Mouse (Mus musculus) cerebellum, adult 9-10 months (tissue): ENCODE data around the gene Bmper.

Experiments used
- DNase-seq: peaks from one replicate; pipeline ENCODE4 v3.0.0; 2022

Bmper gene

DNA sequence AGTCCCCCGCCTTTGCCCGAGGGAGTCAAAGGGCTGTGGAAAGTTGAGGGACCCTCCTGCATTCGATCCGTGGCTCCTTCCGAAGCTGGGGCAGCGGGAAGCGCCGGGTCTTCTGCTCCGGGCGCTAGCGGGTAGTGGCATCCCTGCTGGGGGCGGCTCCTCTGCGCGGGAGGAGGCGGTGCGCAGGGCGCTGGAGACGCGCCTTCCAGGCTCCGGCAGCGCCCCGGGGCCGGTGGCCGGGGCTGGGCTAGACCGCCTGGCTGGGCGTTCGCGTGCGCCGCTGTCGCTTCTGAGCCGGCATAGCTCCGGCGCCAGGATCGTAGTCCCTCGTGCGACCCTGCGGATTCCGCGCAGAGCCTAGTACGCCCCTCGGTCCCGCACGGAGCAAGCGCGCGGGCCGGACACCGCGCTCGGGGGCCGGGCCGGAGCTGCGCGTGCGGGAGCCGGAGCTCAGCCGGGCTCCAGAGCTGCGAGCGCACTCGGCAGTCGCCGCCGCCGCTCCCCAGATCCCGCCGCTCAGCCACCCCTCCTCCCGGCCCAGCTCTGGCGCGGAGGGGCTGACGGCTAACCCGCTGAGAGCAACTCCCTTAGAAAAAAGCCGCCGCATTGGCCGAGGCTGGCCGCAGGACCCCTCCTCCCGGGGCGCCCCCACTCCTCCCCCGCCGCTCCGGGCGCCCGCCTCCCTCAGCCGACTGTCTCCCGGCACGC is at the start of gene Bmper:
Bmper (plus strand) TSS at position 236 of the 708 bp plus-strand sequence.
- DNase-seq = peak; percentile 19

GRCm38 (mm10) chr9:23177476-23177875 is 45.4 kb upstream of the Bmper start:
- DNase-seq = peak; percentile 4

DNA sequence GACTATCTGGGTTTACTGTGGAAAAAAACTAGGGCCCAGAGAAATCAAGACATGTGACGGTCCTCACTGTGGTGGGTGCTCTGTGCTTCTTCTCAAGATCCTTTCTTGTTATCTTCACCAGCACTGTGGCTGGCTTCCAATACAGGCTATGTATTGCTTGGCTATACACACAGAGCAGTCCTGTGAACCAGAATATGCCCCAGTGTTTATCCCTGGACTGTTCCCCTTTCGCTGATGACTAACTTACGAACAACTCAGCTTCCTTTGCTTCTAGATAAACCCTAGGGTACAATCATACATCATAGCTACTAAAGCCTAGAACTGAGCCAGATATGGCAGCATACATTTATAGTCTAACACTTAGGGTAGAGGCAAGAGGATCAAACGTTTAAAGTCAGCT is 35.7 kb upstream of the Bmper start:
- no peak for DNase-seq

DNA sequence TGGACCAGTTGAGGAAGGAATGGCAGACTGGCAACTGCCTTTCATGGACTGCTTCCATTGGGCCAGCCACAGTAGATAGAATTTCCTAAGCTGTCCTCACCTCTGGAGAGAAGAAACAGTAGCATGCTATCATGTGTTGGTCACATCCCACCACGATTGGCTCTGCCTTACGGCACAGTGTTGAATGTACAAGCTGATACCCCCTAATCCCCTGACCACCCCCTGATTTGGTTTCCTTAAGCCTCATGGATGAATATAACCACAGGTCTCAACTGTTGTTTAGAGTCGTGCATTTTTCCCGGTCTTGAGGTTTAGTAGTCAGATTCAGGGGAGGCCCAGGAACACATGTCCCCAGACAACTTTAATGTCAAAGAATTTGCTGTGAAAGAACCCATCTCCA is 34.7 kb upstream of the Bmper start:
- no peak for DNase-seq

DNA sequence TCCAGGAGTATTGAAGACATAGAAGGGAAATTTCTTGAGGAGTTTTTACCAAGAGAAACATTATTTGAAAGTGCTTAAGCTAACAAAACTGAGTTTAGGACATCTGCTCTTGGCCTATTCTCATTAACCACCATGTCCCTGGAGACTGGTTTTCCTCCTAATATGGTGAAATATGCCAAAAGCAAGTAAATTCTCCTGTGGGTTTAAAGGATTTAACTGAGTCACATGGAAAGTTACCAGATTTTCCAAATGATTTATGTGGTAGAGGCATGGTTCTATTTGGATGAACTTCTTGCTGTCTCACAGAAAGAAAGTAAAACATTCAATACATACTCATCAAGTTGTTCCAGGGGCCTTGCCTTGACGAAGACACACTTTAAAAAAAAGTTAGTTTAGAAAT is 31.9 kb upstream of the Bmper start:
- DNase-seq = no peak

- DNase-seq = no peak
These were observed 31.4 kb upstream of the Bmper start for GRCm38 (mm10) chr9:23191431-23191830.

DNA sequence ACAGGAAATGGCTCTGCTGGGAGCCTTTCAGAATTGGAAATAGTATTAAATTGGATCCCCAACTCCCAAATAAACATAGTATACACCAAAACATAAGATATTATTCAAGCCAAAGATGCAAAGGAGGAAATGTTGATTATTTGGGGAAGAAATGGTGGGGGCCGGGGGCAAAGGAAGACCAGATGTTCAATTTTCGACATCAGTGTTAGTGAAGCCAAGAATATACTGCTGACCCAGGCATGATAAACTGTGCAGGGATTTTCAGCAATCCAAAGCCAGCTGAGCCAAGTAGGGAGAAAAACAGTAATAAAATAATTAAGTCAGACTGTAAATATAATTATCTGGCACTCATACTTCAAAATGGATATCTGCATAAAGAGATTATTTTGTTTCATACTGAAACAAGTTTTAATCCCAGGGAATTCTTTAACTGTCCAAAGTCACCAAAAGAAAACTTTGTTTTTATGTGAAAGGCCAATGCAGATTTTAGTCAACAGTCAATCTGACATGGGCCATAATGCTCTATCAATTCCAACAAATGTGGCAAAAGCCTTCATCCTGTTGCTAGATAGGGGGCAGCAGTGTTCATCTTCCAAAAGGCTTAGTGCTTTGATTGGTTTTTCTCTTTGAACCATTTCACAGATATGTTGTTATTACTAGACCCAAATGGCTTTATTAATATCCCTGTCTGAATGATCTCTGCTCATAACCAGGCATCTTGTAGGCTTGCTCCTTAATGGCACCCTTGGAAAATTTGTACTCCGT is 30.1 kb upstream of the Bmper start:
- no peak for DNase-seq

DNA sequence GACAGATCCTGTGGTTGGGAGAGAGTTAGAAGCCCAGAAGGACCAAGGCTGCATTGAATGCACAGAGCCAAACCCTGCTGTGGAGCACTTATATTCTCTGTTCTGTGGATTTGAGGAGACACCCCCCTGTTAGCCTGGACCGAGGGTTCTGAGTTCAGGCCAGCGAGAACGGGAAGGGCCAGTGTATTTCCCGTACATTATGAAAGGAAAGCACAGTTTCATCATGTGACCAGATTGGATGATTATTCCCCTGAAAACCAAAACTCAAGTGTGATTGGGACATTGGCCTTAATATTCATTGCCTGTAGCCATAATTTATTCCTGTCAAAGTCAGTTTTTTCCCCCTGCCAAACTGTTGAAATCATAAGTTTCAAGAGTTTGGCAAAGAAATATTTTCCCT is 23.9 kb upstream of the Bmper start:
- no peak for DNase-seq

DNA sequence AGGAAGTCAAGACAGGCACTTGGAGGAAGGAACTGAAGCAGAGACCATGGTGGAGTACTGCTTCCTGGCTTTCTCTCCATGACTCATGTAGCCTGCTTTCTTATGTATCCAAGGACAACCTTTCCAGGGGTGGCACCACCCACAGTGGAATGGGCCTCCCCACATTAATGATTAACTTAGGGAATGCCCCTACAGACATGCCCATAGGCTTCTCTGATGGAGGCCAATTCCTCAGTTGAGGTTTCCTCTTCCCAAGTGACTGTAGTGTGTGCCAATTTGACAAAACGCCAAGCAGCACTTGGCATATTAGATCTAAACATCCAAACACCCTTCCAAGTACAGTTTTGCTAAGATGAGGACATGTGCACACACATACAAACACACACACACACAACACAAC is 23.0 kb upstream of the Bmper start:
- no peak for DNase-seq

DNA sequence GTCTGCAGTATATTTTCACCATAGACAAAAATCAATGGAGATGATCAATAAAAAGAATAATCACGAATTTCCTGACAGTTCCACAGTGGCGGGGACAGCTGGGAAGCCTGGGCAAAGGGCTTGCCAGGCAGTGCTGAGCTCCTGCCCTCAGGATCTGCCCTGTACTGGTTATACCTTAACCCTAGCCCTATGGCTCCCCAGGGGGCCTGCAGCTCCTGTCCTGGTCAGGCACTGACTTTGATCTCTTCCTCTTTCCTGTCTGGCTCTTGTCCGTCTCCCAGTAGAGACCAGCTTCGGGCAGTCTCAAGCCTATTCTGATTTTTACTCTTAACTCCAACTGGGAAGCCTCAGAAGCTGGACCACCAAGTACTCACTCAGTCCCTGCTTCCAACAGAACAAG is 22.0 kb upstream of the Bmper start:
- no peak for DNase-seq

- no peak for DNase-seq
These were observed 20.4 kb upstream of the Bmper start for GRCm38 (mm10) chr9:23202431-23202830.

GRCm38 (mm10) chr9:23204339-23205288 is 18.3 kb upstream of the Bmper start:
- no peak for DNase-seq

DNA sequence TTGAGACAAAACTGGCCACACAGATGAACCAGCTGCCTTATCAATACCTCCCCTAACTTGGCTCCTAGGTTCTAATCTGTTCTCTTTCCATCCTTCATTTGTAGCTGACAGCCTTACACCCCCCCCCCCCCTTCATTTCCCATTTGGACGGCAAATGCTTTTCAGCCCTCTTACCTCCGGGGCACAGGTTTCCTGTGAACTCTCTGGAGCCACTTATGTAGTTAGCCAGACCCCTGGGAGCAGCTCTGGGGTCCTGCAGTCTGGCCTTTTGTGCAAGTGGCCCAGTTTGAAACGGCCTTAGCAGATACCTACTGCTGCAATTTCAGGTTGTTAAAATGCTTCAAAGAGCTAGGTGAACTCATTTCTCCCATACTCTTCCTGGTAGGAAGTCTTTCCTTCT is 17.6 kb upstream of the Bmper start:
- DNase-seq = no peak

DNA sequence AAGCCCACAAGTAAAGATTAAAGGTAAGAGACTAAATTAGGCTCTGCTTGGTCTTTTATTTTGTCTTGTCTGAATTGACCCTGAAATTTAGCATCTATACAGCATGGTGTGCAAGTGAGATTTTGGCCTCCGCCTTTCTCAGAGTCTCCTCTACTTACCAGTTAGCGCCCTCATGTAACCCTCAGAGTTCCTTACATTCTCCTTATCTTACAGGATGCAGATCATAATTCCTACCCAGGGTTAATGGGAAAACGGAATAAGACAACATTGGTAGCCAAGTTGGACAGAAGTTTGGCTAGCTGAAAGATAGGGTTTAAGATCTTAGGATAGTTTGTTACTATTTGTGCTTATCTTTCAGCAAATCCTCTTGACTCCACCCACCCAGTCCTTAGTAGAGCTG is 17.1 kb upstream of the Bmper start:
- DNase-seq = no peak

- DNase-seq = no peak
These were observed 16.7 kb upstream of the Bmper start for GRCm38 (mm10) chr9:23206181-23206580.

DNA sequence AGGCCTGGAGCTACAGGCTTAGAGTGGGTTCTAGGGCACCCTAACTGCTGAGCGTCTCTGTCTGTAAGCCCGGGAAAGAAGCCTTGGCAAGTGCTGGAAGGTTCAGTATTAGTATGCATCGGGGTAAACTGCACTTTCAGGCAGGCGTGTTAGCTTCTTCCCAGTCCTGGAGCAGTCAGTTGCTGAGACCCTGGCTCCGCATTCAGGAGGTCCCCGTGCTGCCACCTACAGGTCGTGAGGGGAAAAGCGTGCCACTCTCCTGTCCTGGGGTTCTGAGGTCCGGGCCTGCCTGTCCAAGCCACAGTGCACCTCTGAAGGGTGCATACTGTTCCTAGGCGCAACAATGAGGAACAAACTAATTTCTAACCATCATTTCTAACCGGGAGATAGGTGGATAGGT is 10.6 kb upstream of the Bmper start:
- DNase-seq = peak; percentile 72

- DNase-seq = no peak
These were observed 3.1 kb upstream of the Bmper start for GRCm38 (mm10) chr9:23219754-23220153.

GRCm38 (mm10) chr9:23221976-23222375 is 900 bp upstream of the Bmper start:
- peak; percentile 12 for DNase-seq

DNA sequence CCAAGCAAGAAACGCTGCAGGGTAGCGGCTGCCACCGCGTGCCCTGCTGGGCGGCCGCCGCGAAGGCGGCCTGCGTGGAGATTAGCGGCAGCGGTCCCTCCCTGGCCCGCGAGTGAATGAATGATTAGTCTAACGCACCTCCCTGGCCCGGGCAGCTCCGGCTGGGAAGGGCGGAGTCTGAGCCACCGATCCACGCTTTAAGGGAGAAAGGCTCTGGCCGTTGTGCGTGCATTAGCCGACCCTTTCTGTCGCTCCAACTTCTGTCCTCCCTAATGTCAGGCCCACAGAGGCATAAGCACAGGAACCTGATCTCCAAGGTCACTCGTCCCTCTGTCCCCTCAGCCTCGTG is 410 bp upstream of the Bmper start:
- peak; percentile 16 for DNase-seq

DNA sequence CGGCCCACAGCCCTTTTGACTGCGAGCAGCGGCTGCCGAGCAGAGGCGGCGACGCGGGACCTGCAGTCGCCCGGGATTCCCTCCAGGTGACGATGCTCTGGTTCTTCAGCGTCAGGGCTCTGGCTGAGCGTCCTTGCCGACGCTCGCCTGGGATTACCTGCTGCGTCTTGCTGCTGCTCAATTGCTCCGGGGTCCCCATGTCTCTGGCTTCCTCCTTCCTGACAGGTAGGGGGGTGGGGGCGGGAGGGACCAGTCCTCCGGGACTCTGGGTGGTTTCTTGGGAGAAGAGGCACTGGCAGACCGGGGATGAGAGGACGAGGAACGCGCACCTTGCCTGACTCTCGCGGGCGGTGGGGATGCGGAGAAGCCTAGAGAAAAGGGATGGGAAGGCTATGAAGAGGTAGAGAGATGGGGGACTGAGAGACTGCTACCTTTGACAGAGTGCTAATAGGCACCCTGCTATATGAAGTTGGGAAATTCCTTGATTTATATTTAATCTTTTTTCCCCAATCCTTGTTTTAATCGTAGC is 737 bp downstream of the Bmper start:
- DNase-seq = no peak

DNA sequence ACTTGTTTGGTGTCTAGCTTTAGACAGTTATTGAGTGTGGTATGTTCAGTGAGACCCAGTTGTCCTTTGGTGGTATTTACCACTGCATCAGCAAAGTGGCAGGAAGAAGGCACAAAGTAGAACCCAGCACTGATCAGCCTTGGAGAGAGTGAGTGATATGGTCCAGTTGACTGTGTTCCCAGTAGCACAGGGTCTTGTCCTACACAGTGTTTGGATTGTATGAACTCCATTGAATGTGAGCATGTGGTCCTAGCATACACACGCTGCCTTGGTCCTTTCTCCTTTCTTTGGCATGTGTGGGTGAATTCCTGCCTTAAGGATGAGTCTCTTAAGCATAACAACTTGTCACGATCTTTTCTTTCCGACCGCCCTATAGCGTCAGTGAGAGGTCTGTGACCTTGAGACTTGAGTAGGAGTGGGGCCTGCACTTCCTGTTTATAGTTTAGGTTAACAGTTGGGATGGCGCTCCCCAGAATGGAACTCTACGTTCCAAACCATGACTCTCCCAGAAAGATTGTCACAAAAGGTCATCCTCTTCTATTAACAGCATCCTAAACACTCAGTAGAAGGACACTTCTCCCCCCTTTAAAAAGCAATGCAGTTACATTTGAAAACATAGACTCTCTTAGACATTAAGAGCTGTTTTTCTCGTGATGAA is 10.7 kb downstream of the Bmper start:
- DNase-seq = no peak

GRCm38 (mm10) chr9:23235368-23236002 is 12.6 kb downstream of the Bmper start:
- no peak for DNase-seq
